Mouse (Mus musculus): ENCODE measurements at regions not wholly inside any gene's neighbourhood (a gene's known extent, or its start where the extent isn't known, plus 50 kb on each side); places are given as distances from the start of the nearest gene placed in this dataset.

GRCm38 (mm10) chr10:24458667-24459066 is 136.6 kb upstream of the Ccn2 start:
- no peak for TF ChIP-seq CTCF (IDR thresholded peaks at IDR 0.05; ENCODE audit: control insufficient read depth, insufficient read depth, insufficient read length)
- TF ChIP-seq MAX (IDR thresholded peaks at IDR 0.05), result no peak
- no peak for TF ChIP-seq CEBPB (IDR thresholded peaks at IDR 0.05; ENCODE audit: low read depth)
